Mouse (Mus musculus) megakaryocyte-erythroid progenitor cell, adult 5-6 weeks (primary cell): ENCODE measurements at regions not wholly inside any gene's neighbourhood (a gene's known extent, or its start where the extent isn't known, plus 50 kb on each side); places are given as distances from the start of the nearest gene placed in this dataset.
"Not testable (repeated sequence)": the region's sequence is repeated elsewhere in the genome, so short reads cannot be mapped to it uniquely, and the experiment has no call there.

ENCODE experiments used
- ATAC-seq: replicated peaks from 2 replicates; pipeline ENCODE4 v1.8.0; 2016; ENCODE audit warnings: mild to moderate bottlenecking, inconsistent platforms; ENCODE audit not compliant: severe bottlenecking, poor library complexity, low FRiP score, low TSS enrichment

DNA sequence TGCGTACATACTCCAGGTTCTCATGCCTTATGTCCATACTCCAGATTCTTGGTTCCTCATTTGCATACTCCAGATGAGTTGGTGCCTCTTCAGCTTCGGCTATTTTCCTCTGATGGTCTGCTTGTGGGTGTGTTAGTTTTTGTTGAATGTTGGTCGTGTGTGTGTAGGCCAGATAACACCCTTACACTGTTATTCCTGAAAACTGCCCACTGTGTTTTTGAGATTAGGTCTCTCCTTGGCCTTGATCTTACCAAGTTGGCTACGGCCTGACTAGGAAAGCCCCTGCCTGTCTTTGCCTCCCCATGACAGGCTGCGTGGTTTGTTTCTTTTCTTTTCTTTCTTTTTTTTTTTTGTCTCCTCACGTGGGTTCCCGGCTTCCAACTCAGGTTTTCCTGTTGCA, 95.4 kb upstream of the Mrps10 start:
- ATAC-seq = peak; percentile 75

DNA sequence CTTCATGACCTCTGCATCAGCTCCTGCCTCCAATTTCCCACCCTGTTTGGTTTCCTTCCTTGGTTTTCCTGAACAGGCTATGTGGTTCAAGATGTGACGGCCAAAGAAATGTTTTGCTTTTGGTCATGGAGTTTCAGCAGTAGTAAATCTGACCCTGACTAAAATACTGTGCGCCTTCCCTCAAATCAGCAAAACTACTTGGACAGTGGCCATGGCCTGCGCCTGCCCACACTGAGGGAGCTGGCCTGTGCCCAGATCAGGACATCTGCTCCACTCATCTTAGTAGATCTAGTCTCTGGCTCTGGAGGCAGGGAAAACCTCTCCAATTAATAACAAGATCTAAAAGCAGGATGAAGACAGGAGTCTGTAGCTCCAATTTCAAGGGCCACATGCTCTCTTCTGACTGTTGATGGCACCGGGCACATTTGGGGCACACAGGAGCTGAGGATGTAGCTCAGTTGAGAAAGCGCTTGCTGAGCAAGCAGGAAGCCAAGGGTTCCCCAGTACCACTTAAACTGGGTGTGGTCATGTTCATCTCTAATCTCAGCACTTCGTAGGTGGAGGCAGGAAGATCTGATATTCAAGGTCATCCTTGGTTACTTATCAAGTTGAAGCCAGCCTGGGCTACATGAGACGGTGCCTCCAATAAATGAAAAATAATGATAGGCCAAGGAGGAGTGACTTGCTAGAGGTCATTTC, 96.6 kb upstream of the Mrps10 start:
- ATAC-seq = no peak

DNA sequence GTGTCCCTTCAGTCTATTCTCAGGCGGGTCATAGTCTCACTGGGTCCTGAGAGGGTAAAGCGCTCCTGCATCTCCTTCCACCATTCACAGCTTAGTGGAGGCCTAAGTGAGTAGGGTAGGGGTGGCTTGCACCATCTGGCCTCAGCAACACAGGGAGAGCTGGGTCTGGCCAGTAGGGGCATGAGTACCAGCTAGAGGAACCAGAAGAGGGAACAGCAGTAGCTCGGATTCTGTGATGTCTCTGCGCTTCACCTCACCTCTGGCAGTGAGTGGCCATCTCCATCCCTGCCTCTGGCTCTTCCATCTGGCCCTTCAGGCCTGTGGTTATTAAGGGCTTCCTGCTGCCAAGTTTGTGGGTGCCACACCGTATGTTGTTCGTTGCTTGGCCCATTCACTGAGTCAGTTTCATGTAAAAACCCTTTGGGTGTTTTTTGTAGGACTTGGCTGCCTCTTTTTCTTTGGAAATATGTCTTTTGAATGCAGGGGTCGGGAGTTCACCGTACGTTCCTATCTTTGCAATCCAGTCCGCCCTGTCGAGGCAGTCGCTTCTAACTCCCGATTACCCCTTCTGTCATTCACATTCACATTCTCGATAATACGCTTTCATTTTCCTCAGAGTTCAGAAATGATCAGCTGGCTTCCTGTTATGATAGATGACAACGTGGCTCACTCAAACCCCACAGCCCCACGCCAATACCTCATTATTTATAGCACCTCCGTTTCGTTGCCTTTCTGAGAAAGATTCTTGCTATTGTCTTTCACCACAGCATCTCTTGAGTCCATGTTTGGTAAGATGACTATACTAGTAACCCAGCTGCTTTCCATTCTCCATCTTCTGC, 99.4 kb upstream of the Mrps10 start:
- ATAC-seq = no peak

DNA sequence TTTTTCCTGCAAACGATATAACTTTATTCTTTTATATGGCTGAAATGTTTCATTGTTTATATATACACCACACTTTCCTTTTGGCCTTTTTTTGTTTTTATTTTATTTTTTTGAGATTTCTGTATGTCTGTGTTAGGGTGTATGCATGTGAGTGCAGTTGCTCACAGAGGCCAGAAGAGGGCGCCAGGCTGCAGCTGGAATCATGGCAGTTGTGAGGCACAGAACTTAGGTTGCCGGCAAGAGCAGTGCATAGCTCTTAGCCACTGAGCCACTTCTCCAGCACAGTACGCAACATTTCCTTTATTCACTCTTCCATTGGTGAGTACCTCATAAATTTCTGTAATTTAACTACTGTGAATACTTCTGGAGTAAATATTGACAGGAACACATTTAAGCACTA, 100.8 kb upstream of the Mrps10 start:
- ATAC-seq = no peak

- no peak for ATAC-seq
These were observed 101.6 kb upstream of the Mrps10 start for GRCm38 (mm10) chr17:47267076-47267475.

GRCm38 (mm10) chr17:47266335-47266734, 102.4 kb upstream of the Mrps10 start:
- ATAC-seq = no peak

DNA sequence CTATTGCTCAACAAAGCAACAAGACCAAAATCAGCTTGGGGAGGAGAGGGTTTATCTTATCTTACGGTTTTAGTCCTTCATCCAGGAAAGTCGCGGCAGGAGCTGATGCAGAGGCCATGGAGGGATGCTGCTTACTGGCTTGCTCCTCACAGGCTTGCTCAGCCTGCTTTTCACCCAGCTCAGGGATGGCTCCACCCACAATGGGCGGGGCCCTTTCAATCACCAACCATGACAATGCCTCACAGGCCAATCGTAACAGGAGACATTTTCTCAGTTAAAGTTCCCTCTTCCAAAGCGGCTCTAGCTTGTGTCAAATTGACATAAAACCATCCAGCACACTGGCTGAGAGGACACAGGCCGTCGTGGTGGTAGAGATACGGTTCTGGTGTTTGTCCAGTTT, 105.7 kb upstream of the Mrps10 start:
- no peak for ATAC-seq

GRCm38 (mm10) chr17:47262141-47262540, 106.5 kb upstream of the Mrps10 start:
- ATAC-seq = no peak

DNA sequence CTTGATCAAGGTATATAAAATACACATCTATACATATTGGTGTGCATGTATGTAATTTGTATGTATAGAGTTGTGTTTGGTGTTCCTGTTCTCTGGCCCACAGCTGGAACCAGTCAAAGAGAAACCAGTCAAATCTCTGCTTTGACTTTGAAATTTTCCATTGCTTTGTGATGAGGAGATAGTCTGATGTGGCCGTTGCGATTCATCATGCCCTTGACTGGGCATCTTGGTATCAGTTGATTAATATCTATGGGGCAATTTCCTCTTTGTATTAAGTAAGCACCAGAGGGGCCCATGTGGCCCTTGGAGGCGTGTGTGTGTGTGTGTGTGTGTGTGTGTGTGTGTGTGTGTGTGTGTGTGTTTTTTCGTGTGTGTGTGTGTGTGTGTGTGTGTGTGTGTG, 107.7 kb upstream of the Mrps10 start:
- no peak for ATAC-seq

DNA sequence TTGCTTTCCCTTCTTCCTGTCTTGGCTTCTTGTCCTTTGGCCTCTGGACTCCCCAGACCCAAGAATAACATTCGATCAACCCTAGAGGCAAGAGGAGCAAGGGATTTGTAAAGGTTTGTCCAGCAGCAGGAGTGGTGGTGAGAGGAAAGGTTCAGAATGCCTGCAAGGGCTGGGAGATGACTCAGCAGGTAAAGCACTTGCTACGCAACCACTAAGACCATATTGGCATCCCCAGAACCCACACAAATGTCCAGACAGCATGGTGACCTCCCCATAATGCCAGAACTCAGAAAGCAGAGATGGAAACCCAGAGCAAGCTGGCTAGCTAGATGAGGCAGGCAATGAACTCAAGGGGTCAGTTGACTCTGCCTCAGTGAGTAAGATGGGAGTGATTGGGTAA, 110.4 kb upstream of the Mrps10 start:
- ATAC-seq = no peak

DNA sequence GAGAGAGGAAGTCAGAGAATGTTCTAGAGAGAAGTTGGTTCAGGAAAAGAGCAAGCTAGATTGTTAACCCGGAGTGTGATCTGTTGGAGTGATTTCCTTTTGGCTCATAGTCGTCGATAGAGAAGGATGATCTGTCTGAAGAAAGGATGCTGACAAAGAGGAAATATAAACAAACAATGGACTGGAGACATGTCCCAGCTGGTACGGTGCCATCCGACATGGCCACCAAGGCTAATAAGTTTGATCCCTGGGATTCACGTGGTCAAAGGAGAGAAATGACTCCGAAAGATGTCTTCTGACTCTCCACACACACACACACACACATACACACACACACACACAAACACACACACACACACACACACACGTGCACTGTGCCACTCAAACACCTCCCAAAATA, 113.5 kb upstream of the Mrps10 start:
- ATAC-seq = no peak

- ATAC-seq = no peak
These were observed 114.7 kb upstream of the Mrps10 start for GRCm38 (mm10) chr17:47254026-47254425.

DNA sequence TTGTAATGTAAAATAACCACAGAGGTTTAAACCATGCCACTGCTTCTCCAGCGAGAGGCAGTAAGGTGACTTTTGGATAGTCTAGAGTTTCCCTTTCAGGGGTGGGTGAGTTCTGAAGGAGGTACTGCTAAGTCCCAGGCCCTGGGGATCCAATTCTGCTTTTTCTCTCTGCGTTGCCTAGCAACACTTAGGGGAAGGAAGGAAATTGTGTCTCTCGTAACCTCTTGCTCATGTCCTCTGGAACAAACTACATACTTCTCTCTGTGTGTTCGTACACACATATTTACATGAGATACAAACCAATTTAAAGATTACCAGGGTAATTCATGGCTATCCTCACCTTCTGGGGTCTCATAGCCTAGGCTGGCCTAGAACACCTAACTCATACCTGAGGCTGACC, 118.7 kb upstream of the Mrps10 start:
- ATAC-seq = no peak

DNA sequence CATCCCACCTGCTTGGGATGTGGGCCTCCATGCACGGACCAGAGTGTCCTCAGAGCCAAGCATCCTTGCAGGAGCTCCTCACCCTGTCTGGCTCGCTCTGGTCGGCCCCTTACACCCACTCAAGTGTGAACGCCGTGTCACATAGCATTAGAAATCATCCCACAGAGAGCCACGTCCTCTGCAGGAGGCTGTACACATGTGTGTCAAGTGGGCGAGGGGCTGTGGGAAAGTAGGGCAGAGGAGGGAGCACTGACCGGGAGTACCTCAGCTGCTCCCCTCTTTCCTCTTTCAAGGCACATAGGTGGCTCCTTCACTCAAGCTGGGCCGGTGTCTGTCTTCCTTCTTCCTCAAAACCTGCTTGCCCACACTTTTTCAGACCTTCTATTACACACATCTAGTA, 119.5 kb upstream of the Mrps10 start:
- ATAC-seq = no peak

DNA sequence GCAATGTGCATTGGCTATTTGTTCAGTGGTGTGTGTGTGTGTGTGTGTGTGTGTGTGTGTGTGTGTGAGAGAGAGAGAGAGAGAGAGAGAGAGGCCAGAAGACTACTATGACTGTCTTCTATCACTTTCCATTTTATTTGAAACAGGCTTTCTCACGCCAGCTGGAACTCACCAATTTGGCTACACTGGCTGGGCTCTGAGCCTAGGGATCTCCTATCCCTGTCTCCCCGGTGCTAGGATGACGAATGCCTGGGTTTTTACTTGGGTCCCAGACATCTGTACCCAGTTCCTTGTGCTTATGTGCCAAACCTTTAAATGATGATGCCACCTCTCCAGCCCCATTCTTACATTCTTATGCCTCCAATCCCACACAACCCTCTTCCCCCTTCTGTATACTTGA, 120.6 kb upstream of the Mrps10 start:
- no peak for ATAC-seq

DNA sequence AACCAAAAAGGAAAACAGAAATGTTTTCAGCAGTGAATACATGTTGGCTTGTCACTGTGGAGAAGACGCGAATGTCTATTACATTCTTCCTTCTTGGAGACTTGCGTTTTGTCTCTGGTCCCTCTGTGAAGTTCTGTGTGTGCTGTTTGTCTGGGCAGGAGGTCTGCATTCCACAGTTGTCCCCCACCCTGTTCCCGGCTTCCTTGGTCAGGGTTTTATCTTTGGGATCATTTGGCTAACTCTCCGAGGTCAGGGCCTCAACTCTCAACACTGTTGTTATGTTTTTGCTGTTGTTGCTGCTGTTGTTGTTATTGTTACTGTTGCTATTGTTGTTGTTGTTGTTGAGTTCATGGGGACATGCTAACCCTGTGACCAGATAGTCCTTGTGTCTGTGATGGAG, 121.2 kb upstream of the Mrps10 start:
- ATAC-seq = no peak

DNA sequence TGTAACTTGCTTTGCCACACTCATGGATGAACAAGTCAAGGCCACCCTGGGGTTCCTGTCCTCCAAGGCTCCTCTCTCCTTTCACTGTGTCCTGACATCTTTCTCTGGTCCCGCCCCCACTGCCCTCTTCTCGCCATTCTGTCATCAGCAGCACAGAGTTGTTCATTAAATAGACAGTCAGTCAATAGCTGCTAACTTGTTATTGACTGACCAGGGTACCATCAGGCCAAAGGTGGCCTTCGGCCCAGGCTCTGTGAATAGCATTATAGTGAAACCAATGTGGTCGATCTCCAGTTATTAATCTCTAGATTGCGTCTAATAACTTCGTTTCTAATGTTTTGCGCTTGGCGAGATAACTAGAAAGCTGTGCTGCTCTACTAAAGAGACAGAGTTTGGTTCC, 122.1 kb upstream of the Mrps10 start:
- ATAC-seq = no peak

DNA sequence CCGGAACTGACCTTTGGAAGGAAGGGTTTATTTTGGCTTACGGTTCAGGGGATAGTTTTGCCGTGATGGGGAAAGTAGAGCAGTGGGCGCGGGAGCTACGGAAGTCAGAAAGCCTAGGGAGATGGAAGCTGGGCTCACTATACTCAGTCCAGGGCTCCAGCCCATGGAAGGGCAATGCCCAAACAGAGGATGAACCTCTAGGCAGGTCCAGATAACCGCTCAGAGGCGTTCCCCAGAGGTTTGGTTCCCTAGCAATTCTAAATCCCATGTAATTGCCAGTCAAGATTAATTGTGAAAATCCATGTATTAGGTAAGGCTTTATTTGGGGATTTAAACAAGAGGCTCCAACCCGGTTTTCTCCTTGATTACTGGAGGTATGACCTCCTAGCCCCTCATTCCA, 123.1 kb upstream of the Mrps10 start:
- ATAC-seq = no peak

DNA sequence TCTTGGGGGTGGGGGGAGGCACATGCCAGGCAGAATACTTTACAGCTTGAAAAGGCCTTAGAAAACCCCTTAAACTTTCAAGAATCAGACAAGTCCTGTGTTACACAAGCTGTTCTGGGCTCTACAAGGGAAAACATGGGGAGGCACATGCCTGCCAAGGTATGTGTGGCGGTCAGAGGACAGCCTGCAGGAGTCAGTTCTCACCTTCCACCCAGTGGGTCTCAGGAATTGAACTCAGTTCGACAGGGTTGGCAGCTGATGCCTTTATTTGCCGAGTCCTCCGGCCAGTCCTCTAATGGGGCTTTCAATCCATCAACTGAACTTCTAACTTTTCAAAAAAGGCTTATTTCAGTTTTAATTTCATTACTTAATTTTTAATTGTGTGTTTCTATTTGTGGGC, 129.6 kb upstream of the Mrps10 start:
- ATAC-seq = no peak

DNA sequence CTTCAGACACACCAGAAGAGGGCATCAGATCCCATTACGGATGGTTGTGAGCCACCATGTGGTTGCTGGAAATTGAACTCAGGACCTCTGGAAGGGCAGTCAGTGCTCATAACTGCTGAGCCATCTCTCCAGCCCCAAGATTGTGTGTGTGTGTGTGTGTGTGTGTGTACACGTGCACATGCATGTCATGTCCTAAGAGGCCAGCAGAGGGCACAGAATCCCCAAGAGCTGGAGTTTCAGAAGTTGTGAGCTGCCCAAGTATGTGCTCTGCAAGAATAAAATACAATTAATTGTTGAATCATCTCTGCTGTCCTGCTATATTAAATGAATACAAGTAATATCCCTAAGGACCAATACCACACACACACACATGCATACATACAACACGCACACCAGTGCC, 130.8 kb upstream of the Mrps10 start:
- ATAC-seq = not testable (repeated sequence)

DNA sequence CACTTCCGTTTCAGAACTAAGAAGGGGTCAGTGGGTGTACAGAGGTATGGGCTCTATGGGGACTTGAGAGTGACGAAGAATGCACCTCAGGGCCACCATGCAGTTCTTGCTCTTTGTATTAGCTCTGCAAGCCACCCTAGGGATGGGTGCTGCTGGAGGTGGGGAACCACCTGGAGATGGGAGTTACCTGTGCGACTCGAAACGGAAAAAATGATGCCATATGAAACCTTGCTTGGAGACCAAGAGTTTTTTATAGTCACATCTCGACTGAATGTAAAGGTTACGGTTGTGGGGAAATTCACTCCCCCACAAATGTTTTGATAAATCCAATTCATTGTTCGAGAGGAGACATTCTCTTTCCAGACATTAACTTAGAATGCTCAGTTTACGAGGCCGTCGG, 134.3 kb upstream of the Mrps10 start:
- no peak for ATAC-seq
